Mouse (Mus musculus) neural tube, embryonic 12.5 days (tissue): ENCODE measurements around the gene Gm42420. TPM values are rescaled to one million over a fixed set of nuclear protein-coding genes. Genes with fewer than 3 reads are reported as not detected.

ENCODE experiments used
- ATAC-seq: fragments of 200-750 bp; cut with Nextera tagmentation; 2 replicates; pipeline ENCODE4 v1.8.0; 2017; ENCODE audit warnings: low read depth, mild to moderate bottlenecking, moderate TSS enrichment, moderate library complexity; ENCODE audit not compliant: low FRiP score
- H3K27ac ChIP-seq: fragments of 300-500 bp; sonication (generic); 2 replicates; pipeline ENCODE4 v1.5.1; 2016
- H3K27me3 ChIP-seq: fragments of 300-500 bp; sonication (generic); replicated peaks from 2 replicates; pipeline ENCODE4 v1.6.1; 2016; ENCODE audit warnings: mild to moderate bottlenecking
- H3K36me3 ChIP-seq: fragments of 300-500 bp; sonication (generic); 2 replicates; pipeline ENCODE4 v1.6.1; 2016; ENCODE audit warnings: mild to moderate bottlenecking
- H3K4me1 ChIP-seq: fragments of 300-500 bp; sonication (generic); 2 replicates; pipeline ENCODE4 v1.6.1; 2016
- H3K4me2 ChIP-seq: fragments of 300-500 bp; sonication (generic); replicated peaks from 2 replicates; pipeline ENCODE4 v1.6.1; 2016; ENCODE audit warnings: mild to moderate bottlenecking
- H3K4me3 ChIP-seq: fragments of 300-500 bp; sonication (generic); 2 replicates; pipeline ENCODE4 v1.5.1; 2016
- H3K9ac ChIP-seq: fragments of 300-500 bp; sonication (generic); 2 replicates; pipeline ENCODE4 v1.6.1; 2016; ENCODE audit warnings: mild to moderate bottlenecking
- H3K9me3 ChIP-seq: fragments of 300-500 bp; sonication (generic); 2 replicates; pipeline ENCODE4 v1.6.1; 2016; ENCODE audit warnings: mild to moderate bottlenecking
- WGBS: fragments of 180-500 bp; shearing (Covaris S2); methylation state at CpG from one replicate; pipeline ENCODE4 v1.1.7; 2016; 5-methylcytosine and 5-hydroxymethylcytosine counted together
- polyA plus RNA-seq: library from polyadenylated mRNA; unstranded; fragments of >200 nt; fragmentation: Nextera tagmentation; extraction: Ambion mirVana; gene quantifications from 2 replicates; pipeline ENCODE4 v1.2.1, GENCODE M21; 2016

The Gm42420 gene
- polyA plus RNA-seq, 1 experiment from 2014 or later, result 0.51 TPM

GRCm38 (mm10) chr6:39579552-39579951 lies 6.0 kb upstream of the Gm42420 start:
- H3K36me3 ChIP-seq, result peaks cover 59% of the 10 kb centered on the region
- 90% methylated on average over 7 of the region's 7 CpGs for WGBS
- peaks cover 4% of the 10 kb centered on the region for H3K4me1 ChIP-seq
- H3K27ac ChIP-seq, result no peak overlapping the region
- no peaks in the 10 kb centered on the region for H3K9me3 ChIP-seq
- H3K27me3 ChIP-seq, result no peaks in the 10 kb centered on the region
- H3K9ac ChIP-seq, result no peak overlapping the region
- ATAC-seq, result no peak
- no peak overlapping the region for H3K4me3 ChIP-seq
- no peak overlapping the region for H3K4me2 ChIP-seq

- Histone ChIP-seq H3K36me3 (peaks cover 66% of the 10 kb centered on the region), H3K9me3 (no peaks in the 10 kb centered on the region), H3K27ac (no peak overlapping the region), H3K9ac (no peak overlapping the region), H3K27me3 (no peaks in the 10 kb centered on the region), H3K4me1 (no peaks in the 10 kb centered on the region), H3K4me3 (no peak overlapping the region), H3K4me2 (no peak overlapping the region)
- 80% methylated on average over 2 of the region's 2 CpGs for WGBS
- ATAC-seq, result no peak
Observed at GRCm38 (mm10) chr6:39580558-39580957, 5.0 kb upstream of the Gm42420 start.

- no peak overlapping the region for H3K9ac ChIP-seq
- 79% methylated on average over 7 of the region's 7 CpGs for WGBS
- H3K4me1 ChIP-seq, result no peaks in the 10 kb centered on the region
- no peaks in the 10 kb centered on the region for H3K9me3 ChIP-seq
- peaks cover 71% of the 10 kb centered on the region for H3K36me3 ChIP-seq
- no peak for ATAC-seq
- no peak overlapping the region for H3K4me2 ChIP-seq
- H3K27ac ChIP-seq, result no peak overlapping the region
- no peaks in the 10 kb centered on the region for H3K27me3 ChIP-seq
- H3K4me3 ChIP-seq, result no peak overlapping the region
Observed at GRCm38 (mm10) chr6:39581087-39581784, 4.3 kb upstream of the Gm42420 start.

- no peaks in the 10 kb centered on the region for H3K9me3 ChIP-seq
- H3K27me3 ChIP-seq, result no peaks in the 10 kb centered on the region
- no peak overlapping the region for H3K27ac ChIP-seq
- no peak overlapping the region for H3K4me3 ChIP-seq
- no peak overlapping the region for H3K9ac ChIP-seq
- peaks cover 6% of the 10 kb centered on the region for H3K4me1 ChIP-seq
- ATAC-seq, result no peak
- H3K36me3 ChIP-seq, result peaks cover 31% of the 10 kb centered on the region
- WGBS, result 95% methylated on average over 4 of the region's 4 CpGs
- H3K4me2 ChIP-seq, result no peak overlapping the region
Observed at GRCm38 (mm10) chr6:39591481-39591880, 5.9 kb downstream of the Gm42420 start.

- H3K36me3 ChIP-seq, result peaks cover 28% of the 10 kb centered on the region
- H3K9ac ChIP-seq, result peak within 1 kb of the TSS; percentile 74
- peaks cover 6% of the 10 kb centered on the region for H3K4me1 ChIP-seq
- no peaks in the 10 kb centered on the region for H3K27me3 ChIP-seq
- H3K4me2 ChIP-seq, result peak within 1 kb of the TSS; percentile 75
- no peaks in the 10 kb centered on the region for H3K9me3 ChIP-seq
- peak; percentile 99 for ATAC-seq
- peak within 1 kb of the TSS; percentile 80 for H3K27ac ChIP-seq
- H3K4me3 ChIP-seq, result peak within 1 kb of the TSS; percentile 83
- under 1% methylated on average over 56 of the region's 56 CpGs for WGBS
Observed at GRCm38 (mm10) chr6:39592401-39593214, 7.1 kb downstream of the Gm42420 start, which contains the start of gene Ndufb2. Gene Ndufb2, plus strand, starts transcription at chr6:39592574.

- Histone ChIP-seq H3K9me3 (no peaks in the 10 kb centered on the region), H3K4me2 (no peak overlapping the region), H3K27me3 (no peaks in the 10 kb centered on the region), H3K9ac (no peak overlapping the region), H3K27ac (no peak overlapping the region), H3K36me3 (peaks cover 48% of the 10 kb centered on the region), H3K4me1 (no peaks in the 10 kb centered on the region), H3K4me3 (no peak overlapping the region)
- ATAC-seq, result no peak
- WGBS, result 95% methylated on average over 3 of the region's 3 CpGs
Observed at GRCm38 (mm10) chr6:39600851-39601250, 15.3 kb downstream of the Gm42420 start.

- WGBS, result 88% methylated on average over 3 of the region's 3 CpGs
- Histone ChIP-seq H3K27me3 (no peaks in the 10 kb centered on the region), H3K4me3 (no peak overlapping the region)
Observed at GRCm38 (mm10) chr6:39601828-39602227, 16.3 kb downstream of the Gm42420 start.

GRCm38 (mm10) chr6:39604565-39604964 lies 19.0 kb downstream of the Gm42420 start:
- peaks cover 27% of the 10 kb centered on the region for H3K36me3 ChIP-seq
- no peak overlapping the region for H3K4me3 ChIP-seq
- H3K9me3 ChIP-seq, result no peaks in the 10 kb centered on the region
- H3K9ac ChIP-seq, result no peak overlapping the region
- no peaks in the 10 kb centered on the region for H3K27me3 ChIP-seq
- no peak overlapping the region for H3K27ac ChIP-seq
- WGBS, result 92% methylated on average over 5 of the region's 5 CpGs
- H3K4me2 ChIP-seq, result no peak overlapping the region
- H3K4me1 ChIP-seq, result no peaks in the 10 kb centered on the region
- ATAC-seq, result no peak

More at GRCm38 (mm10) chr6:39601828-39602227, 16.3 kb downstream of the Gm42420 start:
- no peak overlapping the region for H3K4me2 ChIP-seq
- peaks cover 47% of the 10 kb centered on the region for H3K36me3 ChIP-seq
- no peak overlapping the region for H3K9ac ChIP-seq
- H3K27ac ChIP-seq, result no peak overlapping the region
- H3K4me1 ChIP-seq, result no peaks in the 10 kb centered on the region
- ATAC-seq, result no peak
- H3K9me3 ChIP-seq, result no peaks in the 10 kb centered on the region

- no peak for ATAC-seq
- WGBS, result 89% methylated on average over 6 of the region's 6 CpGs
- no peak overlapping the region for H3K4me3 ChIP-seq
Observed at GRCm38 (mm10) chr6:39606056-39606455, 20.5 kb downstream of the Gm42420 start.

GRCm38 (mm10) chr6:39606862-39607261 lies 21.3 kb downstream of the Gm42420 start:
- Histone ChIP-seq H3K27ac (no peak overlapping the region), H3K4me2 (no peak overlapping the region), H3K9ac (no peak overlapping the region), H3K36me3 (peaks cover 16% of the 10 kb centered on the region), H3K27me3 (no peaks in the 10 kb centered on the region), H3K4me1 (no peaks in the 10 kb centered on the region), H3K9me3 (no peaks in the 10 kb centered on the region), H3K4me3 (no peak overlapping the region)
- no peak for ATAC-seq
- WGBS, result 77% methylated on average over 3 of the region's 3 CpGs

More at GRCm38 (mm10) chr6:39606056-39606455, 20.5 kb downstream of the Gm42420 start:
- H3K4me1 ChIP-seq, result no peaks in the 10 kb centered on the region
- H3K9me3 ChIP-seq, result no peaks in the 10 kb centered on the region
- H3K9ac ChIP-seq, result no peak overlapping the region
- no peaks in the 10 kb centered on the region for H3K27me3 ChIP-seq
- peaks cover 17% of the 10 kb centered on the region for H3K36me3 ChIP-seq
- H3K4me2 ChIP-seq, result no peak overlapping the region
- no peak overlapping the region for H3K27ac ChIP-seq

- Histone ChIP-seq H3K27me3 (no peaks in the 10 kb centered on the region), H3K9ac (no peak overlapping the region), H3K36me3 (peaks cover 13% of the 10 kb centered on the region), H3K4me1 (no peaks in the 10 kb centered on the region), H3K4me3 (no peak overlapping the region), H3K9me3 (no peaks in the 10 kb centered on the region), H3K27ac (no peak overlapping the region), H3K4me2 (no peak overlapping the region)
- no peak for ATAC-seq
- 73% methylated on average over 5 of the region's 5 CpGs for WGBS
Observed at GRCm38 (mm10) chr6:39607365-39607764, 21.8 kb downstream of the Gm42420 start.

- whole genome bisulfite sequencing, result 74% methylated on average over 2 of the region's 2 CpGs
- H3K4me1 ChIP-seq, result no peaks in the 10 kb centered on the region
- H3K4me3 ChIP-seq, result no peak overlapping the region
- no peaks in the 10 kb centered on the region for H3K27me3 ChIP-seq
- no peak for ATAC-seq
- no peaks in the 10 kb centered on the region for H3K9me3 ChIP-seq
- no peak overlapping the region for H3K27ac ChIP-seq
- no peak overlapping the region for H3K4me2 ChIP-seq
- no peak overlapping the region for H3K9ac ChIP-seq
- peaks cover 19% of the 10 kb centered on the region for H3K36me3 ChIP-seq
Observed at GRCm38 (mm10) chr6:39610207-39610606, 24.7 kb downstream of the Gm42420 start.
